Mouse (Mus musculus): ENCODE measurements at regions not wholly inside any gene's neighbourhood (a gene's known extent, or its start where the extent isn't known, plus 50 kb on each side); places are given as distances from the start of the nearest gene placed in this dataset.
A peak's percentile ranks its signal among the peaks of the same experiment; 100 is the strongest.

- Histone ChIP-seq H3K36me3 (ENCODE audit: insufficient read depth) (no peaks in the 10 kb centered on the region), H3K27me3 (ENCODE audit: insufficient read depth, low read length) (no peaks in the 10 kb centered on the region), H3K9ac (no peak overlapping the region), H3K27ac (ENCODE audit: low read depth) (no peak overlapping the region), H3K4me1 (ENCODE audit: insufficient read depth) (no peaks in the 10 kb centered on the region), H3K4me3 (ENCODE audit: low read depth, low read length) (no peak overlapping the region), H3K9me3 (ENCODE audit: low read depth, low read length) (no peaks in the 10 kb centered on the region), H3K4me2 (no peak overlapping the region)
- WGBS, result 51% methylated on average over 4 of the region's 4 CpGs
- DNase-seq, result no peak
- ATAC-seq (ENCODE audit: insufficient read depth), result no peak
- TF ChIP-seq CTCF (IDR thresholded peaks at IDR 0.05; ENCODE audit: low read depth), result no peak
These were observed 55.8 kb downstream of the Mid1ip1 start for GRCm38 (mm10) chrX:10770575-10770974.

DNA sequence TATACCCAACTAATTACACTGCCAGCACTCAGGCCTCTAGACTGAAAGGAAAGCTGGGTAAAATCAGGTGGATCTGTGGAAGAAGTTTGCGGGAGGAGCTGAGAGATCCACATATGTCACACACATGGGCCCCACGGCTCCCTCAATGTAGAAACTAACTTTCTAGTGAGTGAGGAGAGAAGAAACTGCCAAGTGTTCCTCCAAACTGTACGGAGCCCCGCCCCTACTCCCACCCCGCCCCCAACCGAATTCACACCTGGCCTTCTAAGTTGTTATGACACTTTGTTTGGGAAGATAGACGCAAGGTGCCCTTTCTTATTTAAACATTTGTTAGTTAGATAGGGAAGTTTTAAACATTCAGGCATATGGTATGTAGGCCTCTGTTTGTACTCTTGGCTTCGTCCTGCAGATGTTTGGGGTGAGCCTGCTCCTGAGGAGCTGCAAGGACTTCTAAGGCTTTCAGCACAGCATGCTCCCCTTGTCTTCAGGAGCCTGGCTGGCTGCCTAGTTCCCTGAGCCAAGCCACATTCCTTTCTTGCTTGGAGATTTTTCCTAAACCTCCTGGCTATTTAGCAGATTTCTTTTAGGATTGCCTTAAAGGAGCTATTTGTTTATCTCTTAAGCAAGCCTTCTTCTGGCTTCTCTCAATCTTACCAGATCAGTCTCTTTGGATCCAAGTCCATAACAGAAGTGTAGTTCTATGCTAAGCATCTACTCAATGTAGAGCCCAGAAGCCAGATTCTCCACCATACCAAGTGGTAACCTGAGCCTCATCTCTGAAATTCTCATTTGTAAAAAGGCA lies 61.1 kb downstream of the Mid1ip1 start:
- peak overlapping the region; percentile 65 for H3K27ac ChIP-seq (ENCODE audit: low read depth)
- no peaks in the 10 kb centered on the region for H3K4me1 ChIP-seq (ENCODE audit: insufficient read depth)
- ATAC-seq (ENCODE audit: insufficient read depth) (peak; percentile 78; the same call in 1 of the 2 replicates), DNase-seq (peak; percentile 74)
- 40% methylated on average over 8 of the region's 8 CpGs for WGBS
- H3K4me2 ChIP-seq, result no peak overlapping the region
- no peak for TF ChIP-seq CTCF (IDR thresholded peaks at IDR 0.05; ENCODE audit: low read depth)
- H3K9ac ChIP-seq, result no peak overlapping the region
- H3K4me3 ChIP-seq (ENCODE audit: low read depth, low read length), result no peak overlapping the region
- no peaks in the 10 kb centered on the region for H3K36me3 ChIP-seq (ENCODE audit: insufficient read depth)
- H3K27me3 ChIP-seq (ENCODE audit: insufficient read depth, low read length), result no peaks in the 10 kb centered on the region
- H3K9me3 ChIP-seq (ENCODE audit: low read depth, low read length), result no peaks in the 10 kb centered on the region

DNA sequence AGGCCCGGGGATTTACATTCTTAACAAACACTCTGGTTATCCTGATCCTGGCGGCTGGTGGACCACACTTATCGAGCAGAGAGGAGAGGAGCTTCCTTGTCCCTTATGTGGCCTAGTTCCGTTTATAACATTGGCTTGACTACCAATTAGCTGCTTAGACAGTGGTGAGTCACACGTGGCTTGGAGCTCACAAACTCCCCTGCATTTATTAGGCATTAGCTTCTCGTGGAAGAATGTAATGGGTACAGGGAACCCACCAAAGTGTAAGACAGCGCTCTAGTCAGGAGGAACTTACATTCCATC lies 61.7 kb downstream of the Mid1ip1 start:
- Histone ChIP-seq H3K9ac (no peak overlapping the region), H3K4me2 (no peak overlapping the region), H3K27ac (ENCODE audit: low read depth) (peak overlapping the region; percentile 65; the same call in 1 of the 2 replicates), H3K9me3 (ENCODE audit: low read depth, low read length) (no peaks in the 10 kb centered on the region), H3K27me3 (ENCODE audit: insufficient read depth, low read length) (no peaks in the 10 kb centered on the region), H3K4me3 (ENCODE audit: low read depth, low read length) (no peak overlapping the region), H3K36me3 (ENCODE audit: insufficient read depth) (no peaks in the 10 kb centered on the region), H3K4me1 (ENCODE audit: insufficient read depth) (no peaks in the 10 kb centered on the region)
- no peak for TF ChIP-seq CTCF (IDR thresholded peaks at IDR 0.05; ENCODE audit: low read depth)
- DNase-seq (no peak), ATAC-seq (ENCODE audit: insufficient read depth) (no peak; the same call in 1 of the 2 replicates)
- 33% methylated on average over 7 of the region's 7 CpGs for WGBS

DNA sequence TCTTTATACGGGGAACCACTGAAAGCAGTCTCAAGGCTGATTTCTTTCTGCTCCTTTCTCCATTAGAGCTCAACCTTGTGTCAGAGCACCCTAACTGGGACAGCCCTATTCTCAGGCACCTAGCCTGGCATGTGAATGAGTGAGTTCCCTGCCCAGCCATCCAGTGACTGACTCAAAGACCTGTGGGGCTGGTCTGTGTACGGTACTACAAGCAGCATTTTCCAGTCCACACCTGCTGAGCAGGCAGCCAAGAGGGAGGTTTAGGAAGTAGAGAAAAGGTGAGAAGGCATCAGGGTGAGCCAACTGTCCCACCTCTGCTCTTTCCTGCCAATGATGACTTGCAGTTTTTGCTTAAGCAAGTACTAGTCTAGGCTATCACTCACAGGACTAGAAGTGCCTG lies 63.2 kb downstream of the Mid1ip1 start:
- Histone ChIP-seq H3K4me2 (no peak overlapping the region), H3K9ac (no peak overlapping the region), H3K4me3 (ENCODE audit: low read depth, low read length) (no peak overlapping the region), H3K27me3 (ENCODE audit: insufficient read depth, low read length) (no peaks in the 10 kb centered on the region), H3K4me1 (ENCODE audit: insufficient read depth) (no peaks in the 10 kb centered on the region), H3K9me3 (ENCODE audit: low read depth, low read length) (no peaks in the 10 kb centered on the region), H3K27ac (ENCODE audit: low read depth) (no peak overlapping the region), H3K36me3 (ENCODE audit: insufficient read depth) (no peaks in the 10 kb centered on the region)
- DNase-seq, result no peak
- ATAC-seq (ENCODE audit: insufficient read depth), result no peak
- WGBS, result 85% methylated on average over 2 of the region's 2 CpGs
- TF ChIP-seq CTCF (IDR thresholded peaks at IDR 0.05; ENCODE audit: low read depth), result no peak

- H3K9me3 ChIP-seq (ENCODE audit: low read depth, low read length), result no peaks in the 10 kb centered on the region; the same call in 1 of the 2 replicates
- DNase-seq, result no peak
These were observed 71.5 kb downstream of the Mid1ip1 start for GRCm38 (mm10) chrX:10786359-10786758.

DNA sequence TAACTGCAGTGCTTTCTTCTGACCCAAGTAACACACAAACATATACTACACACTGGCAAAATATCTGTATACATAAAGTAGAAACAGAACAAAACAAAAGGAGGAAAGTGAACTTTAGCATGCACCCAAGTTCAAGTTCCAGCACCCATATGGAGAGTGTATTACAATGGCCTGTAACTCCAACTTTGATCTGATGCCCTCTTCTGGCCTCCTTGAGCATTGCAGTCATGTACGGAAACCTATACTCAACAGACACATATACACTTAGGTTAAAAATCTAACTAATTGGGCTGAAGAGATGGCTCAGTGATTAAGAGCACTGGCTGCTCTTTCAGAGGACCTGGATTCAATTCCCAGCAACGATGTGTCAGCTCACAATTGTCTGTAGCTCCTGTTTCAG lies 72.2 kb downstream of the Mid1ip1 start:
- no peak overlapping the region for H3K4me2 ChIP-seq
- H3K9me3 ChIP-seq (ENCODE audit: low read depth, low read length), result no peaks in the 10 kb centered on the region; the same call in 1 of the 2 replicates
- H3K4me3 ChIP-seq (ENCODE audit: low read depth, low read length), result no peak overlapping the region
- TF ChIP-seq CTCF (IDR thresholded peaks at IDR 0.05; ENCODE audit: low read depth), result peak; percentile 12; the same call in 1 of the 2 replicates
- H3K9ac ChIP-seq, result no peak overlapping the region
- no peak overlapping the region for H3K27ac ChIP-seq (ENCODE audit: low read depth)
- no peaks in the 10 kb centered on the region for H3K4me1 ChIP-seq (ENCODE audit: insufficient read depth)
- ATAC-seq (ENCODE audit: insufficient read depth) (no peak), DNase-seq (no peak)
- H3K36me3 ChIP-seq (ENCODE audit: insufficient read depth), result no peaks in the 10 kb centered on the region
- H3K27me3 ChIP-seq (ENCODE audit: insufficient read depth, low read length), result no peaks in the 10 kb centered on the region
- WGBS, result 90% methylated on average over 2 of the region's 2 CpGs

More at GRCm38 (mm10) chrX:10786359-10786758, 71.5 kb downstream of the Mid1ip1 start:
- no peak for ATAC-seq (ENCODE audit: insufficient read depth)
- Histone ChIP-seq H3K4me3 (ENCODE audit: low read depth, low read length) (no peak overlapping the region), H3K36me3 (ENCODE audit: insufficient read depth) (no peaks in the 10 kb centered on the region), H3K27me3 (ENCODE audit: insufficient read depth, low read length) (no peaks in the 10 kb centered on the region), H3K27ac (ENCODE audit: low read depth) (no peak overlapping the region), H3K4me2 (no peak overlapping the region), H3K9ac (no peak overlapping the region), H3K4me1 (ENCODE audit: insufficient read depth) (no peaks in the 10 kb centered on the region)
- no peak for TF ChIP-seq CTCF (IDR thresholded peaks at IDR 0.05; ENCODE audit: low read depth)
- WGBS, result 73% methylated on average over 3 of the region's 3 CpGs

DNA sequence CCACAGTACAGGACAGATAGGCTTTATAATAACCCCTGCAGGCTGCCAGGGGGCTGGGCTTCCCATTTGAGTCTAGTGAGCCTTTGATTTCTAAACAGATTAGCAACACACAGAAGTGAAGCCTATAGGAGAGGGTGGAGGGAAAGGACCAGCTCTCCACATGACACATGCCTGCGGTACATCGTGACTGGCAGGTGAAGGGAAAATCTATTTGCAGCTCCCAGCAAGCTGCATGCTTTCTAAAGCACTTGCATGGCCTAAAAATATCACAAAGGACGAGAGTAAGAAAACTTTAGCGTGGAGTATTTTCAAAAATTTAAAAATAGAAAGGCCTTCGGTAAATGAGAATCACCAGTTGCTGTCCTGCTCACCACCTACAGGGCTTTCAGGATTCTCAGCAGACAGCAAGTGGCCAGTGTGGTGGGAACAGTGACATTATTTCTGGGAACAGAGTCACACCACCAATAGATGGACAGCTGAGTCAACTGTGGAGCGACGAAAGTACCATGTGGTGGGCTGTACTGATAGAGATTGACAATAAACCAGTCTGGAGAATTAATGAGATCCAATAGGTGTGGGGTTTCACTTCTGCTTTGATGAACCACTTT lies 105.6 kb downstream of the Mid1ip1 start:
- Histone ChIP-seq H3K27me3 (ENCODE audit: insufficient read depth, low read length) (no peaks in the 10 kb centered on the region), H3K9ac (no peak overlapping the region), H3K36me3 (ENCODE audit: insufficient read depth) (no peaks in the 10 kb centered on the region), H3K4me2 (no peak overlapping the region), H3K4me3 (ENCODE audit: low read depth, low read length) (no peak overlapping the region), H3K4me1 (ENCODE audit: insufficient read depth) (no peaks in the 10 kb centered on the region), H3K9me3 (ENCODE audit: low read depth, low read length) (no peaks in the 10 kb centered on the region), H3K27ac (ENCODE audit: low read depth) (no peak overlapping the region)
- DNase-seq (no peak), ATAC-seq (ENCODE audit: insufficient read depth) (no peak)
- WGBS, result 73% methylated on average over 7 of the region's 7 CpGs
- TF ChIP-seq CTCF (IDR thresholded peaks at IDR 0.05; ENCODE audit: low read depth), result no peak

All from lung, embryonic 14.5 days (tissue).